Comparison of ENCODE assay signal across 23 mouse cellular contexts in the genomic region with DNA sequence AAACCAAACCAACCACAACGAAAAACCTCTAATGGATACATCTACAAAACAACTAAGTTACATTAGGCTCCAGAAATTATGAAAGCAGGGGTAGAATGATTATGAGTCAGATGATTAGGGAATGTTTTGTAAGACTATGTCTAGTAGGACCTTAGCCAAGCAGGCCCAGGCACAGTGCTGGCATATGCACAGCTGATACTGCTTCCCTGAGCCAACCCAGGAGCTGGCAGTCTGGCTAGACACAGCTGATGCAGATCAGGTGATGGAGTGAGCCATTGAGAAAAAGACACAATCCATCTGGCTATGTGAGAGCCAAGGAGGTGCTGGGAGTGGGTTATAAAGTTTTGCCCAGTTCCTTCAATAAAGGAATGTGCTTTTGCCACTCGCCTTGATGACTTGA.
DNase-seq lines count a peak whose midpoint lies in the region; ATAC-seq and TF ChIP-seq lines count a peak whose summit lies in the region.
"Had no signal": no experiment of that assay in that cellular context is flagged by ENCODE, and none has a peak within 500 bp of the region (broad histone marks: within the 10 kb centered on the region; RNA-seq: fewer than 3 reads in every experiment).

No protein-coding gene starts in this region.

- ATAC-seq in forebrain, embryonic 14.5 days = peak; percentile 61; the same call in 1 of the 2 replicates
- ATAC-seq in forebrain, embryonic 11.5 days (replicated peaks; ENCODE audit: low FRiP score) = no peak
- ATAC-seq in activated CD4-positive, CD25-positive, alpha-beta regulatory T cell, adult 4 months = no peak
- ATAC-seq: forebrain, embryonic 13.5 days; hindbrain, postnatal 0 days; intestine, postnatal 0 days had no signal

- WGBS in forebrain, embryonic 14.5 days = 85% methylated on average over 2 of the region's 2 CpGs
- WGBS in forebrain, embryonic 11.5 days = 86% methylated on average over 2 of the region's 2 CpGs

- H3K27ac ChIP-seq in forebrain, embryonic 14.5 days (ENCODE audit: low read depth, low read length) = no peak overlapping the region
- H3K27ac ChIP-seq in forebrain, embryonic 11.5 days (ENCODE audit: low read depth, low read length) = no peak overlapping the region
- no peak overlapping the region for H3K27ac ChIP-seq in layer of hippocampus, adult 2 months
- H3K27ac ChIP-seq: embryonic facial prominence, embryonic 12.5 days; forebrain, embryonic 13.5 days; heart, embryonic 13.5 days; hindbrain, postnatal 0 days; liver, embryonic 15.5 days had no signal

- no peaks in the 10 kb centered on the region for H3K27me3 ChIP-seq in forebrain, embryonic 14.5 days (replicated peaks; ENCODE audit: control insufficient read depth, insufficient read depth, low read length)
- no peaks in the 10 kb centered on the region for H3K27me3 ChIP-seq in forebrain, embryonic 11.5 days (ENCODE audit: control insufficient read depth, insufficient read depth, low read length)
- H3K27me3 ChIP-seq: embryonic facial prominence, embryonic 12.5 days; forebrain, embryonic 13.5 days; heart, embryonic 13.5 days; liver, embryonic 15.5 days had no signal

- no peak overlapping the region for H3K4me3 ChIP-seq in forebrain, embryonic 14.5 days (ENCODE audit: low read depth, low read length)
- no peak overlapping the region for H3K4me3 ChIP-seq in forebrain, embryonic 11.5 days (ENCODE audit: low read depth, low read length)
- H3K4me3 ChIP-seq in layer of hippocampus, adult 2 months = no peak overlapping the region
- H3K4me3 ChIP-seq: embryonic facial prominence, embryonic 12.5 days; forebrain, embryonic 13.5 days; heart, embryonic 13.5 days; liver, embryonic 15.5 days had no signal

- H3K9me3 ChIP-seq in forebrain, embryonic 14.5 days (replicated peaks; ENCODE audit: control insufficient read depth, low read length) = no peaks in the 10 kb centered on the region
- no peaks in the 10 kb centered on the region for H3K9me3 ChIP-seq in forebrain, embryonic 11.5 days (ENCODE audit: control insufficient read depth, low read length)
- H3K9me3 ChIP-seq: embryonic facial prominence, embryonic 12.5 days; forebrain, embryonic 13.5 days; heart, embryonic 13.5 days; liver, embryonic 15.5 days had no signal

- DNase-seq in forebrain, embryonic 14.5 days (ENCODE audit: low spot score) = peak; percentile 49
- no peak for DNase-seq in forebrain, embryonic 11.5 days (ENCODE audit: low spot score)
- DNase-seq in layer of hippocampus, adult 2 months (ENCODE audit: low spot score in 2 of 2) = peak; percentile 18 to 27
- no peak for DNase-seq in layer of hippocampus, postnatal 10 days (ENCODE audit: low spot score in 2 of 2)
- DNase-seq in layer of hippocampus, adult 8-10 months (ENCODE audit: low spot score in 2 of 2) = peak; percentile 14 to 26
- DNase-seq in thymus, postnatal 4 days = no peak
- DNase-seq: cerebellum, adult 11 months; cerebellum, adult 9-11 months; gastrocnemius, postnatal 14 days; heart, adult 18-20 months; heart, postnatal 14 days; kidney, postnatal 25 days; liver; lung, postnatal 4 days; midbrain, embryonic 14.5 days; right cerebral cortex, postnatal 14 days had no signal

- no peaks in the 10 kb centered on the region for H3K4me1 ChIP-seq in forebrain, embryonic 14.5 days (ENCODE audit: control insufficient read depth, insufficient read depth, low read length)
- H3K4me1 ChIP-seq in forebrain, embryonic 11.5 days (replicated peaks; ENCODE audit: control insufficient read depth, insufficient read depth, low read length) = no peaks in the 10 kb centered on the region
- H3K4me1 ChIP-seq: embryonic facial prominence, embryonic 12.5 days; forebrain, embryonic 13.5 days; heart, embryonic 13.5 days; liver, embryonic 15.5 days had no signal

- TF ChIP-seq CTCF in layer of hippocampus, adult 2 months (conservative IDR thresholded peaks at IDR 0.05) = no peak

- no peaks in the 10 kb centered on the region for H3K36me3 ChIP-seq in forebrain, embryonic 14.5 days (ENCODE audit: control insufficient read depth, insufficient read depth, low read length)
- H3K36me3 ChIP-seq in forebrain, embryonic 11.5 days (ENCODE audit: control insufficient read depth, insufficient read depth, low read length) = no peaks in the 10 kb centered on the region
- H3K36me3 ChIP-seq: embryonic facial prominence, embryonic 12.5 days; heart, embryonic 13.5 days; liver, embryonic 15.5 days had no signal

- no peak overlapping the region for H3K4me2 ChIP-seq in forebrain, embryonic 14.5 days (ENCODE audit: low read length)
- H3K4me2 ChIP-seq in forebrain, embryonic 11.5 days (ENCODE audit: low read depth, low read length, severe bottlenecking) = no peak overlapping the region
- H3K4me2 ChIP-seq: embryonic facial prominence, embryonic 12.5 days; forebrain, embryonic 13.5 days; heart, embryonic 13.5 days; liver, embryonic 15.5 days had no signal

- no peak overlapping the region for H3K9ac ChIP-seq in forebrain, embryonic 14.5 days (ENCODE audit: low read length)
- no peak overlapping the region for H3K9ac ChIP-seq in forebrain, embryonic 11.5 days (ENCODE audit: low read length)
- H3K9ac ChIP-seq: embryonic facial prominence, embryonic 12.5 days; forebrain, embryonic 13.5 days; heart, embryonic 13.5 days; liver, embryonic 15.5 days had no signal

Comparison
In these comparisons a context has a peak if more than half of its experiments do, and no peak if none do; other contexts are left out.
1. DNase-seq: peak in forebrain, embryonic 14.5 days (single experiment), layer of hippocampus, adult 2 months (2 of 2) and layer of hippocampus, adult 8-10 months (2 of 2); none in forebrain, embryonic 11.5 days (single experiment), layer of hippocampus, postnatal 10 days (0 of 2) and thymus, postnatal 4 days (single experiment).